Mouse (Mus musculus) thymus, adult 2 months (tissue): Measurements from ENCODE around the gene Zfp324.

ENCODE experiments used
- CTCF ChIP-seq: fragments of 200-500 bp; IDR thresholded peaks from 2 replicates; pipeline ENCODE4 v1.5.1; 2012; ENCODE audit warnings: mild to moderate bottlenecking, control low read depth, low read length, moderate library complexity, borderline replicate concordance; ENCODE audit not compliant: control insufficient read depth, poor library complexity, insufficient read depth; ENCODE audit errors: extremely low read depth
- POLR2A ChIP-seq: fragments of 200-500 bp; IDR thresholded peaks from 2 replicates; pipeline ENCODE4 v1.6.1; 2012; ENCODE audit warnings: mild to moderate bottlenecking, low read length, control low read depth, moderate library complexity; ENCODE audit not compliant: control insufficient read depth, poor library complexity, insufficient read depth; ENCODE audit errors: extremely low read depth

DNA sequence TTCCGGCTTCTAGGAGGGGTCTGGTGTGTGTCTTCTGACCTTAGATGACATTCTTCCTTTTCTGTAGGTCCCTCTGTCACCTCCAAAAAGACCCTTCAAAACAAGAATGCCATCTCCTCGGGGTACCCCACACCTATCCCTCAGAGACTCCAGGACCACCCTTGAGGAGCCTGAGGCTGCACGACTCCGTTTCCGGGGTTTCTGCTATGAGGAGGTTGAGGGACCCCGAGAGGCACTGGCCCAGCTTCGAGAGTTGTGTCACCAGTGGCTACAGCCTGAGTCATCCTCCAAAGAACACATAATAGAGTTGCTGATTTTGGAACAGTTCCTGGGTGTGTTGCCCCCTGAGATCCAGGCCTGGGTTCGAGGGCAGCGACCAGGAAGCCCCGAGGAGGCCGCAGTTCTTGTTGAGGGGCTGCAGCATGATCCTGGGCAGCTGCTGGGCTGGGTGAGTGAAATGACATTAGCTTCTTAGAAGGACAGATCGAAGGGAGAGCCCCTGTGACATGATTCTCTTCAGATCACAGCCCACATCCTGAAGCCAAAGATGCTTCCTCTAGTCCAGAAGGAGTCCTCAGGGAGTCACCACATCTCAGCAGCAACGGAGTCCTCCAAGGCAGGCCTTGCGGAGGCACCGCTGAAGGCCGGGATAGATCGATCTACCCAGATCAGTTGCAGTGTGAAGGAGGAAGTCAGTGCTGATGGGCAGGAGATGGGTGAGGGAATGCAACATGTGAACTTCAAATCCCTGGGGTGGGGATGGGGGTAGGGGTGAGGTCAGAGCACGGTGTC is 13.5 kb downstream of the Zfp324 start:
- no peak for TF ChIP-seq CTCF
- no peak for TF ChIP-seq POLR2A
